Mouse (Mus musculus) right cerebral cortex, postnatal 14 days (tissue): ENCODE results near the gene Clint1.
"Not testable (repeated sequence)": the region's sequence is repeated elsewhere in the genome, so short reads cannot be mapped to it uniquely, and the experiment has no call there.

Source experiments
- DNase-seq: peaks from one replicate; pipeline ENCODE4 v3.0.0; 2022

Gene Clint1

GRCm38 (mm10) chr11:45849203-45849602 lies 2.6 kb upstream of the Clint1 start:
- DNase-seq, result no peak

DNA sequence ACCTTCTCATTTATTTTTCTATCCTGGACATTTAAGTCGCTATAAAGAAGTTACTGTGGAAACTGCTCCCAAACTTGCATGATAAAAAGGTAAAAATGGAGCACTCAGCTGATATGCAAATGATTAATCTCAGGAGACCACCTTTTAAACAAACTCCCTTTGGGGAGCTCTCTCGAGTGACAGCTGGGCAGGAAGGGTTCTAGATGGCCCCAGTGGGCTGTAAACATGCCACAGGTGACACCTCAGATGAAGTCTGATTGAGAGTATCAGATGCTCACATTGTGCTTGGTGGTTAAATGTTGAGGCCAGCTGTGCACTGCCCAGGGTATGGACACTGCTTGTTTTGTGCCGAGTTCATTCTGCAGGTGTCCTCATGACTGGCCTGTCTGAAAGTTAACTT lies 2.0 kb upstream of the Clint1 start:
- DNase-seq, result no peak

DNA sequence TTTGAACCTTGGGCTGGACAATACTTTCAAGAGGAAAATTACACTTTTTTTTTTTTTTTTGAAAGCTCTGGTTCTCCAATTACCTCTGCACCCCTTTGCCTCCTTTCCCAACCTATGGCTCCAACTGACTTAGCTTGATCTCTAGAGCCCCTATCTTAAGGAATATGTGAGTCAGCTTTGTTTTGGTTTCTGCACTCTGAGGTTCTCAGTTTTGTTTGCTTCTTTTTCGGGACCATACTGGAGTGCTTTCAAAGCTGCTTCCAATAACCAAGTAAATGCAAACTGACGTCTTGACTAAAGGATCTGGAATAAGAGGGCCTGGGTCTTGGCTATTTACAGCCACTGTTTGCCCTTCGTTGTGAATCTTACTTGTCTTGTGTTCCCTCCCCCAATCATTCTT lies 1.5 kb upstream of the Clint1 start:
- no peak for DNase-seq

DNA sequence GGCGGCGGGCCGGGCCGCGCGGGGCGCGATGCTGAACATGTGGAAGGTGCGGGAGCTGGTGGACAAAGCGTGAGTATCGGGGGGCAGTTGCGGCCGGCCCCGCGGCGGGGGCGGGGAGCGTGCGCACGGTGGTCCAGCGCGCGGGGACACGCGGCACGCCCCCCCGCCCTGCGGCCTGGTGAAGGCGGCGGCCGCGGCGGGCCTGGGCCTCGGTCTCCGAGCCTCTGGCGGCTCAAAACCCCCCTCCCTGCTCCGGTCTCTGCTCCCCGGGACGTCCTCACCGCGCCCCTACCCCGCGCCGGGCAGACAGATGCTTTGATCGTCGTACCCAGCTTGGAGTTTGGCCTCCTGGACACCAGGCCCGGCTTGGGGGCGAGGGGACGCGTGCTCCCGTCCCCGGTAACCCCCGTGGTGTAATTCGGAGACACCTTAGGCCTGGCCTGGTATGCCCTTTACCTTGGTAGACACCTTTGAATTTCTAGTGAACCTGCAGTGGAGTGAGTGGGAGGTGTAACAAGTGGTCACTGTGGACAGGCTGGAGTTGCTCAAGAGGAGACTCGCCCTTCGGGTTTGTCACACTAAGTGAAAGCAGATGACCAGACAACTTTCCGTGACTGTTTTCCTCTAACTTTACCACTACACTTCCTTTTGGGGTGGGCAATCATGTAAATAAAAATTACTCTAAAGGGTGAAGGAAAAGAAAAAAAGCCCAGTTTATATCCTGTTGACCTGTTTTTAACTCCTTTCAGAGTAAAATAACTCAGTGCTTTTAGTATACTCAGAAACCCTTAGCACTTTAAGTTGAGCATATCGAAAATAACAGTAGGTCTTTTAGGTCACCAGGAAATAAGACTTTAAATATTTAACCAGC lies 508 bp downstream of the Clint1 start:
- DNase-seq, result no peak

DNA sequence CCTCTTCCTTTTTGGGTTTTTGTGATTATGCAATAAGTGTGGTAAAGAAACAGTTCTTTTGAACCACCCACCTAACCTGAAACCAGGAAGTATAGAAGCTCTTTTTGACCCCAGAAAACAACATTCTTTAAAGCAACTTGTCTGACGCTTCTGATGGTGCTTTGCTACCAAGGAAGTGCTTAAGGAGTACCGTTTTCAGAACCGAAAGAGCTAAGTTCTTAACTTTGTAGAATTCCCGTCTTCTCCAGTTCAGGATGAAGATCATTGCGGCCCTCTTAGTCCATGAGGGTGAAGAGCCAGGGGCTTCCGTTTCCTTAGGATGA lies 1.1 kb downstream of the Clint1 start:
- no peak for DNase-seq

- no peak for DNase-seq
Measured at GRCm38 (mm10) chr11:45853916-45854315, 2.1 kb downstream of the Clint1 start.

DNA sequence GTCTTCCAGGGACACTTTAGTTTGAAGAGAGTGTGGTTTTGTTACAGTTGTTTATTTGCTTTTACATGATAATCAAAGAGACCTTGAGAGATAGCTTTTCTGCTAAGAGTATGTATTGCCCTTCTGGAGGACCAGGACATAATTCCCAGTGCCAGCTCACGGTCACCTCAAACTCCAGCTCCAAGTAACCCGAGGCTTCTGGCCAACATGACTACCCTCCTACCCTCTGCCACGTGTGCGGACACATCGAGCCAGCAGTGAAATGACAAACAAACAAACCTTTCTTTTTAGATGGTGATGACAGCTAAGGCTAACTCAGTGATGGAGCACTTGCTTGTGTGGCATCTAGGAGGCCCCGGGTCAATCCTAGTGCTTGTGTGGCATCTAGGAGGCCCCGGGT lies 2.5 kb downstream of the Clint1 start:
- no peak for DNase-seq

GRCm38 (mm10) chr11:45855407-45856148 lies 3.7 kb downstream of the Clint1 start:
- DNase-seq, result no peak

GRCm38 (mm10) chr11:45856149-45856516 lies 4.3 kb downstream of the Clint1 start:
- no peak for DNase-seq

- no peak for DNase-seq
Measured at GRCm38 (mm10) chr11:45861334-45861733, 9.5 kb downstream of the Clint1 start.

DNA sequence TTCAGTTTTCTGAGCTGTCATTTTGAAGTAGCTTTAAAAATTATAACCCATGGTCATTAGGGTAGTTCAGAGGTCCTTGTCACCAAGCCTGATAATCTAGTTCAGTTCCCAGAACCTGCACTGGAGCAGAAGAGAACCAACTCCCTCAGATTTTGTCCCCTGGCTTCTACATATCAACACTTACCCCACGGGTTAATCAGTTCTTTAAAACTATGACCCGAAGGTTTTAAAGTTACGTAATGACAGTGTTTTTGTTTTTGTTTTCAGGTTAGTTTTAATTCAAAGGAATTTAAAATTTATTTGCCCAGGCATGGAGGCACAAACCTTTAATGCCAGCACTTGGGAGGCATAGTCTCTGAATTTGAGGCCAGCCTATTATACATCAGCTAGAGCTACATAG lies 12.6 kb downstream of the Clint1 start:
- no peak for DNase-seq

DNA sequence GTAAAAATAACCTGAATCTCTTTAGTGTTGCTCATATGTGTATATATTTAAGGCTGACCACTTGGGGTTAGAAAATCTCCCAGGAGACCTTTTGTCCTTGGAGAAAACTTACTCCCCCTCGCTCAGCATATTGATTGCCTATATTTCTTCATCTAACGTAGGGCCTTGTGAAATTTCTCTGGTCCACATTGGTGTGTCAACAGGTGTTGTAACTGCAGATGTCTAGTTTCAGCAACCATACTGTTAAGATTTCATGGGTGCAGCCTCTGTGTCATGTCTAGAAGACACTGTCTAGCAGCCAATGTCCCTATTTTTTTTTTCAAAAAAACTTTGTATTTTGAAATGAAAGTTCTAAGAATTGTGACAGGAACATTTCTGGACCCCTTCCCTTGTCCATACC lies 14.0 kb downstream of the Clint1 start:
- no peak for DNase-seq

DNA sequence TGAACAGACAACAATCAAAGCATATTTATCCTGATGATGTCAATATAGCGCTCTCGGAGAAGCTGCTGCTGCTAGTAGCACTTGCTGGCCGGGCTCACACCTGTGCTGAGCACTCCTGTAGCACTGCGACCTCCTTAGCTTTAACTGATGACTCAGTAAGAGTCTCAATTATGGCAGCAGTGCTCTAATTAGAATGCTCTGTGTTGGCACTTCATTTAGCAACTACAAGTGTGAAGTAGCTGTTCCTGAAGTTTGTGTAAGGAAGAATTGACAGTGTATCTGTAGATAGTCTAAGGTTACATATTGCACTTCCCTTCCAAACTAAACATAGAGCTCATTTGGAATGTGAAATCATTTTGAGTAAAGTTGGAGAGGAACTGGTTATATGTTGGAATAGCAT lies 14.7 kb downstream of the Clint1 start:
- DNase-seq, result no peak

DNA sequence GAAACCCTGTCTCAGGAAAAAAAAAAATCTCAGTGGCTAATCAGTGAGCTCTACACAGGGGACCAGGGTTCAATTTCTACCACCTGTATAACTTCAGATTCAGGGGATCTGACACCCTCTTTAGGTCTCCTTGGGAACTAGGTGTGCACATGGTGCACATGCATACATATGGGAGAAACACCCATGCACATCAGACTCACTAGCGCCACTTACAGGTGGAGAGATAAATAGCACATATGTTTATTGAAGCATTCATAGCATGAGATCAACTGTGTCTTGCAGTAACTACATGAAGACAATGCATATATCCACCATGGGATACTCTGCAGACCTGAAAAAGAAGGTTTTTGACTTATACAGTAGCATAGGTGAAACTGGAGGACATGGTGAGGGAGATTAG lies 21.8 kb downstream of the Clint1 start:
- DNase-seq, result no peak

DNA sequence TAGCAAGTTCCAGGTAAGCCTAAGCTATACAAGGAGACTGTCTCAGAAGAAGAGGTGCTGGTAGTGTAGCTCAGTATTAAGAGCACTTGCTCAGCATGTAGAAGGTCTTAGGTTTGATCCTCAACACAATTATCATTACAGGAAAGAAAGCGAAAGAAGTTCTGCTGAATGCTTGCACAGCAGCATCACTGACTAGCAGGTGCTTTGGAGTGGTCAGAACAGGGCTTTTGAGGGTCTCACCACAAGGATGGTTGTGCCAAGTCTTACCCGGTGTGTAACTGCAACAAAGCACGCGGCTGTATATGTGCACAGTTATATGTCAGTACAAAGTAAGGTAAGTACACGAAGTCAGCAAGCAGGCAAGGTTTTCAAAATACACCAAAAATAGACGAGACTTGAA lies 22.4 kb downstream of the Clint1 start:
- DNase-seq, result no peak

DNA sequence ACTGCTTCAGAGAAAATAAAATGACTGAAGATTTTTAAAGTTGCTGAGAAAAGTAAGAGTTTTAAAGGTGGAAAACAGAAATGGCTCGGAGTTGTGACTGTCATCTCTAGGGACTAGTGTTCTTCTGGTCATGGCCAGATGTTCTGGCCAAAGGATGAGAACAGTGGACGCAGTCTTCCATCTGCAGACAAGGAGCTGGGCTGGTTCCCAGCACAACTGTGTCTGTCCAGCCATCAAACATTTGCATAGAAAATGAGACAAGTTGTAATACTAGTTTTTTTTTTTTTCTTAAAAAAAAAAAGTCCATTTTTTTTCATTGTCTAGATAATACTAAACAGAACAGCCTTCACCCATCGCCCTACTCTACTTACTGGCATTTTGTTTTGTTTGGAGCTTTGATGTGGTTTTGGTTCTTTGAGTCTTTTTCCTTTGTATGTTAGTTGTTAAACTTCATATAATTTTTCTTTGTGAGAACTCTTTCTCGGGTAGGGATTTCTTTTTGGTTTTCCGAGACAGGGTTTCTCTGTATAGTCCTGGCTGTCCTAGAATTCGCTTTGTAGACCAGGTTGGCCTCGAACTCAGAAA lies 23.6 kb downstream of the Clint1 start:
- no peak for DNase-seq

DNA sequence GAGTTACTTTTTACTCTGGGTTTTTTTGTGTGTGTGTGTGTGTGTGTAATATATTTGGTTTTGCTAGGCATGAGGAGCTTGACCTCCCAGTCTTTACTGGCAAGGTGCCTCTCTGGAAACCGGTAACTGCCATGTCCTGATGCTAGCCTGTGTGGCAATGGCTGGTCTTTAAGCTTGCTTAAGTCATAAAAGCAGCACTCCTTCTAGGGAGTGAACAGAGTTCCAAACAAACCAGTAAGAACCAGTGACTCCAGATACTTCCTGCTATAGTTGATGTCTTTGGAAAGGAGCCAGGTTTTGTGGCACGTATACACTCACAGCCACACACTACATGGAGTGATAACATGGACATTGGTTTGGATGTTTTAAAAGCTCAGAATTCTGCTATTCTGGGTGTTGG lies 24.2 kb downstream of the Clint1 start:
- DNase-seq, result no peak

DNA sequence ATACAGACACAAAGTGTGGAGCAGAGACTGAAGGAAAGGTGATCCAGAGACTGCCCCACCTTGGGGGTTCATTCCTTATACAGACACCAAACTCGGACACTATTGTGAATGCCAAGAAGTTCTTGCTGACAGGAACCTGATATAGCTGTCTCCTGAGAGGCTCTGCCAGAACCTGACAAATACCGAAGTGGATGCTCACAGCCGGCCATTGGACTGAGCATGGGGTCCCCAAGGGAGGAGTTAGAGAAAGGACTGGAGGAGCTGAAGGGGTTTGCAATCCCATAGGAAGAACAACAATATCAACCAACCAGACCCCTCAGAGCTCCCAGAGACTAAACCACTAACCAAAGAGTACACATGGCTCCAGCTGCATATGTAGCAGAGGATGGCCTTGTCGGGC lies 27.5 kb downstream of the Clint1 start:
- not testable (repeated sequence) for DNase-seq

DNA sequence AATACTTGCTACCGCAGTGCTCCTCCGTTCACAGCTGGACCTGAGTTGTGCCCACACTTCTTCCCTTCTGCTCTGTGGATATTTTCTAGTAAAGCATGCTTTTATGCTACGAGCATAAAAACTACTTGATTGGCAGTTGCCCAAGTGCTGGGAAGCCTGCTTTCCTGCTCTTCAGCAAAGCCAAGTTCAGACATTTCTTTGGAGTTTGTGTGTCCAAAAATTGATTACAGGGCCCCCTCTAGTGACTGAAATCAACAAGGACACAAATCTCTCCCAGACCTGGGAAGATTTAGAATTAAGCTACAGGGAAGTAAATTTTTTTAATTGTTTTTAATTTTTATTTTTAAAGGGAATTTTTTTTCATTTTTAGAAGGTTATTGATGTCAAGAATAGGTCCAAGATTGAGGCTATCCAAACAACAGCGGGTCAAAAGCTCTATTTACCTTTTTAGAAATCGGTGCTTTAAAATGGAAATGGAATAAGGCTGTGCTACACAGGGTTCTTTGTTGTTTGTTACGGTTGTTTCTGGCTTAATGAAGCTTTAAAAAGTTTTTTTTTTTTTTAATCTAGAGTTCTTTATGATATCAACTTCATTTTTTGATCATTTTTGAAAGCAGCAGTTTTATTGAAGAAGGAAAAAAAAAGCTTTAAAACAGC lies 29.3 kb downstream of the Clint1 start:
- DNase-seq, result no peak

DNA sequence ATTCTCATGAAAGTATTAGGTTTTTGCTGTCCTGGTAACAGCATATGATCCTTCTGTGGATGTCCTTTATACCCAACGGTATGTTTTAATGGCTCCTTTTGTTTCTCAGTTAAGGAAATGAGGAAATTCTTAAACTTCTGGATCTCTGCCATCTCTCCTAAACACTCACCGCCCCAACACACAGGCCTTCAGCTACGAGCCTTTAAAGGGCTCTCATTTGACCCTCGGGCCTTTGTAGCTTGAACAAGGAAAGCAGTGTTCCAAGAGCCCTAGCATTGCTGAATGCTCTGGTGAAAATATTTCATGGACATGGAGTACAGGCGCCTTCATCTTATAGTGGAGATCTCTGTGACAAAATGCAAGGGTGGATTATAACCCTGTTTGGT lies 29.8 kb downstream of the Clint1 start:
- no peak for DNase-seq

GRCm38 (mm10) chr11:45883270-45883931 lies 31.6 kb downstream of the Clint1 start:
- no peak for DNase-seq

DNA sequence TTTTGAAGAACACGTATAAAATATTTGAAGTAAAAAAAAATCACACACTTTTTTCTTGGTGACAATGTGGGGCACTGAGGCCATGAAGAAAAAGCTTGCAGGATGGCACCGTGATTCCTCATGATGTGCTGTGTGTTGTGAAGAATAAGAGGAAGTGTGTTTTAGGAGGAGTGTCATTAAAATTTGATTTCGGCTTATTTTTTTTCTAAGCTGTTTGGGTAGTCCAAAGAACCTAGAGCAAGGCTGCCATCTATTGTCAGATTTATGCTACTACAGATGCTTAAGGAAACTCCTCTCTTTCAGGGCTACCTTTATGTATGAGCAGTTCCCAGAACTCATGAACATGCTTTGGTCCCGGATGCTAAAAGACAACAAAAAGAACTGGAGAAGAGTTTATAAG lies 32.2 kb downstream of the Clint1 start:
- no peak for DNase-seq

DNA sequence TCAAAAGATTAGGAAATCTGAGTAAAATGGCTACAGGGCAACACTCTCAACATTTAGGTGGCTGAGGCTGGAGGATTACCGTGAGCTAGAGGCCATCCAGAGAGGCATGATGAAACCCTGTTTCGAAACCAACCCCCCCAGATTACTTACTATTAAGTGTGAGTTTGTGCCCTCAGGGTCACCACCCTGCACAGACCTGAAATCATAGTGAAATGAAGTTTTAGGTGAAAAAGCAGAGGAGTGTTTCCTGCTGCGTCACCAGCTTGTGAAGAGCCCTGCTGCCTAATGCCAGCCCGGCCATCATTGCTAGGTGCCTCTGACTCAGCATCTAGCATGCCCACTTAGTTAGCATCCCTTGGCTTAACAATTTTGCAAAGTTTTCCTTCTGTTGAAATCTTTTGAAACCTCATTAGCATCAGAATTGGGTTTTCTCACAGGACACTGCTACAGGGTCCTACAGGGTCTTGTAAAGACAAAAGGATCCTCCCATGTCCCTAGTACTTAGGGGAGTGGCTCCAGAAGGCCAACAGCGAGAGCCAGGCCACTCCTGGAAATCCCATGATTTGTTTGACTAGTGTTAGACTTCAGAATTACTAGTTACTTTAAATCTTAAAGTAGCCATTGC lies 33.9 kb downstream of the Clint1 start:
- DNase-seq, result no peak
